Mouse (Mus musculus): ENCODE data around the gene Adgrf5.
"Not testable (repeated sequence)": the region's sequence is repeated elsewhere in the genome, so short reads cannot be mapped to it uniquely, and the experiment has no call there.

Adgrf5 gene

GRCm38 (mm10) chr17:43359826-43360619 lies at the start of gene Adgrf5:
Gene Adgrf5, plus strand, starts transcription at chr17:43360451.
- no peak for DNase-seq

DNA sequence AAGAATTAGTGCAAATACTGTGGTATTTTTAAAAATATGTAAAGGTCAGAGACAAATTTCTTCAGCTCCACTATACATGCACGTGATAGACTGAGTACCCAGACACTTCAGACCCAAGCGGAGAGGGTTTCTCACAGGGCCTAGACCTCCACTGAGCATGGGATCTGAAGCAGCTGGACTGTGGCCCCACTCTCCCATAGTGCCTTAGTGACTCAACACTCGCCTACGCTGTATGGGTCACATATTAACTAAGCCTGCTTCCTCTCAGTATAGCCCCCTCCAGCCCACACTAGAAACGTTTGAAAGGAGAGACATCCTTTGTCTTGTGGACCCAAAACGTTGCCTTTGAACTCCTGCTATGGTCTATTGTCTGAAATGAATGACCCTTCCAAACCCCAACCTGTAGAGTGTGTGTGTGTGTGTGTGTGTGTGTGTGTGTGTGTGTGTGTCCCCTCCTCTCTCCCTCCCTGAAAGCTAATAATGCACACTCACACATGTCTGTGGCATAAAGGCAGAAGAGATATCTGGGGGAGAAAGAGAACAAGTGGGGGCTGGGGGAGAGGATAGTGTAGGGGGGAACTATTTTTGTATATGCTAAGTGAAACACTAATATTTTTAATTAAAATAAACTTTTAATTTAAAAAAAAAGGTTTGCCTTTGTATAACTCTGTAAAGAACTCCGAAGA lies 34.1 kb upstream of the Adgrf5 start:
- no peak for DNase-seq

DNA sequence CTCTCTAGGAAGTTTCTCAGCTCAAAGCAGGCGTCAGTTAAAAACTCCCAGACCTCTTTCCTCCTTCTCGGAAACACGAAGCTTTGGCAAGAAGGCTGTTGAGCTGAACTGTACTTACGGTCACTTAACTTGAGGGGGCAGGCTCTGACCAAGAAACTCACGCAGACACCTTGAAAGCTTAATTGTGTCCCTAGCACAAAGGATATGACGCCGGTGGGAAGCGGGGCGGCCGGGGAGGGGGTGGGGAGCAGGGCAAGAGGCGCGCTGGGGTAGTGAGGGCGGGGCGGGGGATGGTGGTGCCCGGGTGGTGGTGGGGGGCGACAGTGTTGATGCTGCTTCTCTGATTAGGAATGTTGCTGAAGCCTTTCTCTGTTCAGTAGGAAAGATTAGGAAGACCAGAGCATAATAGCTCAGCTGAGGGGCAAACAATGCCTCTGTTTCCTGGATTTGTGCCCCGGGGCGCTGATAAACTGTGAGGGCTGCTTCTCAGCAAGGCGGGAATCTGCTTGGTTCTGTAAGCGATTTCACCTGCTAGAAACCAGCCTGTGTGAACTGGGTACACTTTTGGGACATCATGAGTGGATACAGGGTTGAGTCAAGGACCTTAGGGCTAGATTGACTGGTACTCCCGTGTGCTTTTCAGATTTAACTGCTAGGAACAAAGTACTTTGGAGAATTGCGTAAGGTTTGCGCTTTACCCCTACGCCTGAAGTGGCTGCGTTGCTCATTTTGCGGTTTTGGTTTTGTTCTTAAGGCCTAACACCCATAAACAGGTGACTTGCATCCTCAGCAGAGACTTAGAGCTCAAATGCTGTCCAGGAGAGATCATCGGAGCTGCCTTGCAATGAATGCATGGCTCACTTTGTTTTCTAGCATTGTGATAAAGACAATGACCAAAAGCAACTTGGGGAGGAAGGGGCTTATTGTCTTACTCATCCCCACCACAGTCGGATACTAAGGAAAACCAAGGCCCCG lies 33.2 kb upstream of the Adgrf5 start:
- peak; percentile 33 for DNase-seq

DNA sequence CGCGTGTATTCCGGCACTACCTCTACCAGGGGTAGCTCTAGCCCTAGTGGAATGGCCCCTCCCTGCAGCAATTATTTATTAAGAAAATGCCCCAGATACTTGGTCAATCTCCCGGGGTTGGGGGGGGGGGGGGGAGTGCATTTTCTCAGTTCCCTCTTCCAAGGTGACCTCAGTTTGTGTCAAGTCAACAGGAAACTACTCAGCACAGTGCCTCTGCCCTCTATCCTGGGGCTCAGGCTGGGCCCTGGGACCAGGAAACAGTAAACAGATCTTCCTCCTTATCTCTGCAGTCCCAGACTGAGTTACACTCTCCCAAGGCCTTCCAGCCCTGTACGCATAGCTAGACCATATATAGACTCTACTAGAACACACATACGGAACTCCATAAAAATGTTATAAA lies 32.4 kb upstream of the Adgrf5 start:
- DNase-seq, result no peak

DNA sequence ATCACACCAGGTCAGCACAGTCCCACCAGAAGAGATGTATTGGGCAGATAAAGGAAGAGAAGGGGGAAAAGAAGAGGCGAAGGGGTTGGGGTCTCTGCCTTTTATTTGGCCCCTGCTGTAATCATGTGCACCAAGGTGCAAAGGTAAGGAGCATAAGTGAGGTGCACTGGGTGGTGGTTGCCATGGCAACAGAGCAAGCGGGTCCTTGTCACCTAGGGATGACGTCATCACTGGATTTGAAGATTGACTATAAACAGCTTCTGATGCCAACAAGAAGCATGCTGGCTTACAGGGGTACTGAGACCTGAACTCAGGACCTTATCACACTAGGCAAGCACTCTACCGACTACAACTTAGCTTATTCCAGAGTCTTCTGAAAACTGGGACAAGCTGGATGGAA lies 31.0 kb upstream of the Adgrf5 start:
- DNase-seq, result no peak

GRCm38 (mm10) chr17:43329761-43330183 lies 30.5 kb upstream of the Adgrf5 start:
- DNase-seq, result no peak

DNA sequence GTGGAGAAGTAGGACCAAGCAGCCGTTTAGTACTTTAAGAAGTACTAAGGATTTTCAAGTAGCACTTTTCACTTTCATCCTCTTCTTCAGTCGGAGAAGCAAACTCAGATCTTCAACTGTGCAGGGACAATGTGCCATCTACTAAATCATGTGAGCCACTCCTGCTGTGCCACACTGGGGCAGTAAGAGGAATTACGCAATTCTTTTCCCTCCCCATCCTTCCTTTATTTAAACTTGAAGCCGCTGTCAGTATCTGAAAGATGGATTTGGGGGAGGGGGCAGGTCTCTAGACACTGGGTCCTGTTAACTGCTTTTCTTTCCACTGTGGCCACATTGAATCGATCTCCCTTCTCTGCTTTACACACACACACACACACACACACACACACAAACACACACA lies 27.6 kb upstream of the Adgrf5 start:
- no peak for DNase-seq

GRCm38 (mm10) chr17:43334074-43334473 lies 26.2 kb upstream of the Adgrf5 start:
- DNase-seq, result no peak

- DNase-seq, result no peak
Measured at GRCm38 (mm10) chr17:43337643-43338042, 22.6 kb upstream of the Adgrf5 start.

GRCm38 (mm10) chr17:43338279-43338678 lies 22.0 kb upstream of the Adgrf5 start:
- DNase-seq, result no peak

- DNase-seq, result not testable (repeated sequence)
Measured at GRCm38 (mm10) chr17:43346499-43346898, 13.8 kb upstream of the Adgrf5 start.

- no peak for DNase-seq
Measured at GRCm38 (mm10) chr17:43357902-43358539, 2.2 kb upstream of the Adgrf5 start.

GRCm38 (mm10) chr17:43361021-43361420 lies 770 bp downstream of the Adgrf5 start:
- DNase-seq, result no peak

DNA sequence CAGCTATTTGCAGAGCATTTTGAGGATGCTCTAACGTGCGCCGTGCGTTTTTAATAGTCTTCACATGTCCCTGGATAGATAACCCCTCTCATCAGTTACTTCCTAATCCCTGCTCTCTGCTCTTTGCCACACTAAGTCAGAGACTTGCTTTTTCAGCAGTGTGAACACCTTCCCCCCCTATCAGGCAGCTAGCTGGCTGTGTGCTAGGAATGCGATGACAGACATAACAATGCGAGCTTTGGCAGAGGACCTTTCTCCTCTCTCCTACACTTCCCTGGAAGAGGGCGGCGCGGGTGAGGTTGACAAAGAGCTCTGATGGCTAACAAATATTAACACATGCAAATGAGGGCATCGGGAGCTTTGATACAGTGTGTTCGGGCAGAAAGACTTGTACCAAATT lies 2.1 kb downstream of the Adgrf5 start:
- no peak for DNase-seq

GRCm38 (mm10) chr17:43362881-43363280 lies 2.6 kb downstream of the Adgrf5 start:
- DNase-seq, result no peak

- no peak for DNase-seq
Measured at GRCm38 (mm10) chr17:43363921-43364320, 3.7 kb downstream of the Adgrf5 start.

- no peak for DNase-seq
Measured at GRCm38 (mm10) chr17:43365297-43365696, 5.0 kb downstream of the Adgrf5 start.

DNA sequence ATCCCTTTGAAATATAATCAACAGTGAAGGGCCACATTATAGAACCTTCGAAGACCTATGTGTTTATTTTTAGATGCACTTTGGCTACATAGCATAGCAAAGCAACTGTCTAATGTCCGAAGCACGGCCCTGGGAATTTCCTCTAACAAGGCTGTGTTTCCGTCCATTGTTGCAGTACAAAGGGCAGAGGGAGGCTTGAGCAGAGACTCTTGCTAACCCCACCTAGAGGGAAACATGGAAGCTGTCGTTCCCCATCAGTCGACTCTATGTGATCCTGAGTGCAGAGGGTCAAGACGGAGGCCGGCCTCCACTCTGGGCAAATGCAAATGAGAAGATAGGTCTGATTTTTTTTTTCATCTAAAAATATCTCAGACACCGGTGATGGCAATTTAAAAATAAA lies 6.2 kb downstream of the Adgrf5 start:
- no peak for DNase-seq

DNA sequence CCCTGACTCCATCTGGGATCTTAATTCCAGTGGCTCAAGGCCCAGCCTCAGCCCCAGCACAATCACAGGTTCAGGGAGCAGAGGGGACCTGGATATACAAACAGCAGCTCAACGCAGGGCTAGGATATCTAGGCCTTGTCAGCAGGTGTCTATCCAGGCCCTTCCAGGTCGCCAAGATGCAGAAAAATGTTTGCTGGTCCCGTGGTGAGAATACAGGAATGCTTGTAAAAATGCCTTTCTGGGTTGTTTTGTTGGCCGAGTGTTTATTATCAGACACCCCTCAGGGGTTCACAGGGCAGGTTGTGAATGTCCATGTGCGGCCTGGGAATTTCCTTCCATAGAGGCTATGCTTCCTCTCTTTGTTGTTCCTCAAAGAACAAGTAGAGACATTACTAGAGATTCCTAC lies 7.9 kb downstream of the Adgrf5 start:
- no peak for DNase-seq

GRCm38 (mm10) chr17:43372604-43373003 lies 12.4 kb downstream of the Adgrf5 start:
- no peak for DNase-seq

DNA sequence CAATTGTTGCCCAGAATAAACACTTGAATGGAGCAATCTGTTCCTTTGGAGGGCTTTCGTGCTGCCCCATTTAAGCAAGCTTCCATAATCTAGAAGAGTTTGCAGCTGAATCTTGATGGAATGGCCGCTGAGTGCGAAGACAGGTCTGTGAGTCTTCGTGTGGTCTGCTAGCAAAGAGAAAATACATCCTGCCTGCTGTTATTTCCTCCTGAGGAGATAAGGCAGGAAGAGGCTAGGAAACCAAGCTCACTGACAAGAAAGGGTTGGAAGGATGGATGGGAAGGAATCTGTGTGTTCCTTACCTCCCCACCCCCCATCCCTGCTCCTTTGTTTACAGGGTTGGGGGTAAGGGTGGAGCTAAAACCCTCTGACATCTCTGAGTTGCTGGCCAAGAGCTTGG lies 13.8 kb downstream of the Adgrf5 start:
- DNase-seq, result no peak

DNA sequence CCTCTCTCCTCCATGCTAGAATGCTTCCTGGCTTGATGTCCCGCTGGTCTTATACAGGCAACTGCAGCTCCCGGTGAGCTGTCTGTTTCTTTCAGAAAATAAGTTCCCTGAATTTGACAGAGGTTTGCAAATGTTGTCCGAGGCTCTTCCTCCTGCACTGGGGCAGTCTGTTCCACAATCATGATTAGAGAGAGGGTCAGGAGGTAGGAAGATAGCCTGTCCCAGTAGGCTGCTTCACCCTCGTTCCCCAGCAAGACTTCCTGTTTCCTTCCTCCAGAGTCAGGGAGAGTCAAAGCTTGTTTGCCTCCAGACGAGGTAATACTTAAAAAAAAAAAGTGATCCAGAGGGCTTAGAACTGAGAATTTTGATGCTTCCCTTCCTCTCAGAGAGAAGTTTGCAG lies 16.3 kb downstream of the Adgrf5 start:
- no peak for DNase-seq

DNA sequence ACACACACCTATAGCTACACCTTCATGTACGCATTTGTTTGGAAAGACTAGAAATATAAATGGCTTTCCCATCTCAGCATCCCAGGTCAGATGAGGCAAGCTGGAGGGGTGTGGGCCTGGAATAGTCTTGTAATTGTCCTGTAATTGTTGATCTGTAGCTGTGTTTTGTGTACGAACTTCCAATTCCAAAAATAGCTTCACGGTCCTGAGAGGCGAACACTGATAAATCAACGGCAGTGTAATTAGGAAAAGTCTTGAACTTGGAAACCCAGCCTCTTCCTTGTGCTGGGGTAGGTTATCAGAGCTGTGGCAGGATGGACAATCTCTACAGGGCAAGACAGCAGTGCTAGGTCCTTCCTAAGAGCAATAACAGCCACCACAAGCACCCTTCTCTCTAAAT lies 18.5 kb downstream of the Adgrf5 start:
- no peak for DNase-seq

Data from right cerebral cortex, postnatal 4 days (tissue).